Comparison of ENCODE assay signal across 12 mouse cellular contexts in genomic region chr4:46545498-46545897, GRCm38 (mm10). TPM values are rescaled to one million over a fixed set of nuclear protein-coding genes. Genes with fewer than 3 reads are reported as not detected.
DNase-seq lines count a peak whose midpoint lies in the region; ATAC-seq and TF ChIP-seq lines count a peak whose summit lies in the region.
"Had no signal": no experiment of that assay in that cellular context is flagged by ENCODE, and none has a peak within 500 bp of the region (broad histone marks: within the 10 kb centered on the region; RNA-seq: fewer than 3 reads in every experiment).

No protein-coding gene starts in this region.

- no peak overlapping the region for H3K4me2 ChIP-seq in kidney, embryonic 15.5 days
- H3K4me2 ChIP-seq: limb, embryonic 13.5 days had no signal

- ATAC-seq in kidney, embryonic 15.5 days (replicated peaks; ENCODE audit: low FRiP score): no peak

- no peak overlapping the region for H3K9ac ChIP-seq in kidney, embryonic 15.5 days
- H3K9ac ChIP-seq: limb, embryonic 13.5 days had no signal

- H3K36me3 ChIP-seq in kidney, embryonic 15.5 days: no peaks in the 10 kb centered on the region
- H3K36me3 ChIP-seq in small intestine, adult 2 months (ENCODE audit: control insufficient read depth, insufficient read depth, low read length): peaks cover 87% of the 10 kb centered on the region
- no peaks in the 10 kb centered on the region for H3K36me3 ChIP-seq in thymus, adult 2 months (ENCODE audit: control insufficient read depth, insufficient read depth, low read length)
- H3K36me3 ChIP-seq: limb, embryonic 13.5 days had no signal

- whole genome bisulfite sequencing in kidney, embryonic 15.5 days: 11% methylated on average over 9 of the region's 9 CpGs
- WGBS in small intestine, adult 2 months: 14% methylated on average over 9 of the region's 9 CpGs
- 86% methylated on average over 9 of the region's 9 CpGs for WGBS in thymus, adult 2 months

- TF ChIP-seq CTCF in small intestine, adult 2 months (IDR thresholded peaks at IDR 0.05; ENCODE audit: extremely low read depth, insufficient read length, insufficient replicate concordance, low read depth, low read length): peak; percentile 38; the same call in 1 of the 2 replicates
- no peak for TF ChIP-seq CTCF in thymus, adult 2 months (IDR thresholded peaks at IDR 0.05; ENCODE audit: borderline replicate concordance, control insufficient read depth, extremely low read depth, insufficient read depth, low read length, poor library complexity)
- no peak for TF ChIP-seq CTCF in left cerebral cortex, adult 2 months (IDR thresholded peaks at IDR 0.05)

- no peaks in the 10 kb centered on the region; the same call in 1 of the 2 replicates for H3K4me1 ChIP-seq in kidney, embryonic 15.5 days
- peaks cover 16% of the 10 kb centered on the region for H3K4me1 ChIP-seq in small intestine, adult 2 months (ENCODE audit: control insufficient read depth, insufficient read depth, insufficient read length, low read length)
- H3K4me1 ChIP-seq in thymus, adult 2 months (replicated peaks; ENCODE audit: control insufficient read depth, insufficient read depth, low read length): peaks cover 5% of the 10 kb centered on the region

- H3K4me3 ChIP-seq in kidney, embryonic 15.5 days (replicated peaks): no peak overlapping the region
- H3K4me3 ChIP-seq in small intestine, adult 2 months (ENCODE audit: low read depth, low read length): no peak overlapping the region
- no peak overlapping the region for H3K4me3 ChIP-seq in thymus, adult 2 months (ENCODE audit: control insufficient read depth, insufficient read depth, low read length)
- H3K4me3 ChIP-seq in left cerebral cortex, adult 2 months: no peak overlapping the region
- H3K4me3 ChIP-seq: limb, embryonic 13.5 days had no signal

- no peak overlapping the region for H3K27ac ChIP-seq in kidney, embryonic 15.5 days
- no peak overlapping the region for H3K27ac ChIP-seq in small intestine, adult 2 months (ENCODE audit: insufficient read depth, low read depth, low read length)
- no peak overlapping the region for H3K27ac ChIP-seq in thymus, adult 2 months (ENCODE audit: control insufficient read depth, insufficient read depth, low read length)
- H3K27ac ChIP-seq in left cerebral cortex, adult 2 months: no peak overlapping the region
- H3K27ac ChIP-seq: limb, embryonic 13.5 days had no signal

- DNase-seq in kidney, adult 11 months: peak; percentile 18
- DNase-seq in cerebellum, postnatal 25 days: peak; percentile 64 to 76
- peak; percentile 26 for DNase-seq in kidney, postnatal 14 days
- DNase-seq in thymus, adult 2 months: no peak
- DNase-seq in left cerebral cortex, adult 2 months (ENCODE audit: extremely low spot score in 1 of 2, low spot score in 2 of 2): no peak
- no peak for DNase-seq in left cerebral cortex, postnatal 36 days (ENCODE audit: low spot score in 2 of 2)
- DNase-seq: heart, postnatal 4 days; layer of hippocampus, adult 9-11 months; midbrain, embryonic 14.5 days had no signal

- H3K27me3 ChIP-seq in kidney, embryonic 15.5 days: no peaks in the 10 kb centered on the region
- H3K27me3 ChIP-seq in small intestine, adult 2 months (ENCODE audit: control insufficient read depth, insufficient read depth, low read length): no peaks in the 10 kb centered on the region
- no peaks in the 10 kb centered on the region for H3K27me3 ChIP-seq in thymus, adult 2 months (ENCODE audit: control insufficient read depth, insufficient read depth, low read length)
- H3K27me3 ChIP-seq: limb, embryonic 13.5 days had no signal

- H3K9me3 ChIP-seq in kidney, embryonic 15.5 days (replicated peaks): no peaks in the 10 kb centered on the region
- H3K9me3 ChIP-seq: limb, embryonic 13.5 days had no signal

- intact Hi-C loops in left cerebral cortex, adult 2 months (cut with DNase I): loop anchor here (5.0 kb wide), 1 partner anchor 52 kb away; no protein-coding TSS in a partner anchor
- intact Hi-C loops in left cerebral cortex, postnatal 36 days (cut with DNase I): no loop called here

- no peak for TF ChIP-seq POLR2A in small intestine, adult 2 months (IDR thresholded peaks at IDR 0.05; ENCODE audit: low read depth, low read length)
- no peak for TF ChIP-seq POLR2A in thymus, adult 2 months (IDR thresholded peaks at IDR 0.05; ENCODE audit: control insufficient read depth, extremely low read depth, insufficient read depth, low read length, poor library complexity)

RNA-seq across cellular contexts. Expression of gene Trim14, which starts 9.6 kb away (rescaled TPM):
- 1.8 and 2.7 TPM in 2 replicates for polyA plus RNA-seq in kidney, embryonic 15.5 days (2015; fragmentation: Nextera tagmentation; extraction: Ambion mirVana)
- polyA plus RNA-seq in small intestine, adult 2 months (2012; rRNA removed): 24.9 and 58.2 TPM in 2 replicates
- polyA plus RNA-seq in thymus, adult 2 months (2012; rRNA removed): 27.3 and 38.2 TPM in 2 replicates
- total RNA-seq in left cerebral cortex, adult 2 months (2021): 1 to 10 TPM in 1 of 2 experiments, under 1 TPM in 1; 0.72 to 1.1 TPM
- total RNA-seq in left cerebral cortex, postnatal 36 days (2021): 1 to 10 TPM; 1.2 to 1.3 TPM

RNA-seq across cellular contexts. Expression of gene Nans, which starts 56.5 kb away (rescaled TPM):
- polyA plus RNA-seq in kidney, embryonic 15.5 days (2015; fragmentation: Nextera tagmentation; extraction: Ambion mirVana): 73.0 and 82.4 TPM in 2 replicates
- polyA plus RNA-seq in small intestine, adult 2 months (2012; rRNA removed): 21.2 and 36.0 TPM in 2 replicates
- 52.3 and 53.4 TPM in 2 replicates for polyA plus RNA-seq in thymus, adult 2 months (2012; rRNA removed)
- total RNA-seq in left cerebral cortex, adult 2 months (2021): 10 to 100 TPM; 13.9 to 19.8 TPM
- total RNA-seq in left cerebral cortex, postnatal 36 days (2021): 10 to 100 TPM; 16.6 to 17.6 TPM

RNA-seq across cellular contexts. Expression of gene Coro2a, which starts 56.5 kb away (rescaled TPM):
- 4.8 and 6.0 TPM in 2 replicates for polyA plus RNA-seq in kidney, embryonic 15.5 days (2015; fragmentation: Nextera tagmentation; extraction: Ambion mirVana)
- polyA plus RNA-seq in small intestine, adult 2 months (2012; rRNA removed): 104 and 312 TPM in 2 replicates
- polyA plus RNA-seq in thymus, adult 2 months (2012; rRNA removed): 13.5 and 15.9 TPM in 2 replicates
- total RNA-seq in left cerebral cortex, adult 2 months (2021): 10 to 100 TPM; 24.4 to 28.2 TPM
- 10 to 100 TPM; 27.2 to 29.4 TPM for total RNA-seq in left cerebral cortex, postnatal 36 days (2021)

Comparison
In these comparisons a context has a peak if more than half of its experiments do, and no peak if none do; other contexts are left out.
1. DNase-seq: peak in kidney, adult 11 months (single experiment), cerebellum, postnatal 25 days (2 of 2) and kidney, postnatal 14 days (single experiment); none in thymus, adult 2 months (single experiment), left cerebral cortex, adult 2 months (0 of 2) and left cerebral cortex, postnatal 36 days (0 of 2).